Mouse (Mus musculus): Measurements from ENCODE around the gene Gm20696.

GRCm38 (mm10) chr6:99667290-99667689 is 693 bp upstream of the Gm20696 start:
- TF ChIP-seq CTCF (IDR thresholded peaks at IDR 0.05; ENCODE audit: extremely low read depth, insufficient read depth, low read length), result no peak
- TF ChIP-seq POLR2A (IDR thresholded peaks at IDR 0.05; ENCODE audit: extremely low read depth, insufficient read depth, low read length), result no peak
